Mouse (Mus musculus) Patski (cell line): ENCODE measurements around the gene Fmod. TPM values are rescaled to one million over a fixed set of nuclear protein-coding genes. Genes with fewer than 3 reads are reported as not detected.

ENCODE experiments used
- ATAC-seq: fragments of 100-300 bp; one replicate; pipeline ENCODE4 v1.8.0; 2021
- CTCF ChIA-PET: fragments of 350-600 bp; sonication (Branson Sonifier 250); formaldehyde crosslinking; loops from one replicate; lab custom pipeline; 2022; ENCODE audit warnings: inconsistent platforms; lab: Charles Lee
- POLR2A ChIA-PET: fragments of 350-600 bp; sonication (Branson Sonifier 250); formaldehyde crosslinking; loops from one replicate; lab custom pipeline; 2022; ENCODE audit warnings: antibody characterized with exemption, inconsistent platforms; lab: Charles Lee
- DNase-seq: peaks from one replicate; pipeline ENCODE4 v3.0.0-alpha.2; 2011; ENCODE audit warnings: low read depth, low spot score
- H3K27me3 ChIP-seq: fragments of 371-371 bp; one replicate; pipeline ENCODE4 v1.5.1; 2021
- CTCF ChIP-seq: fragments of 100-300 bp; IDR thresholded peaks from one replicate; pipeline ENCODE4 v1.5.1; 2021
- in situ Hi-C: fragments of 300-500 bp; cut with MboI; formaldehyde crosslinking; loops from 3 replicates; pipeline ENCODE4 v1.11.1; 2018; ENCODE audit warnings: low pct_unique_long_range_greater_than_20kb, mixed read lengths
- polyA plus RNA-seq: library from polyadenylated mRNA; unstranded; gene quantifications from one replicate; pipeline ENCODE4 v1.2.3, GENCODE M21; 2021

Gene Fmod
- polyA plus RNA-seq, 1 experiment from 2014 or later = 0.10 TPM

DNA sequence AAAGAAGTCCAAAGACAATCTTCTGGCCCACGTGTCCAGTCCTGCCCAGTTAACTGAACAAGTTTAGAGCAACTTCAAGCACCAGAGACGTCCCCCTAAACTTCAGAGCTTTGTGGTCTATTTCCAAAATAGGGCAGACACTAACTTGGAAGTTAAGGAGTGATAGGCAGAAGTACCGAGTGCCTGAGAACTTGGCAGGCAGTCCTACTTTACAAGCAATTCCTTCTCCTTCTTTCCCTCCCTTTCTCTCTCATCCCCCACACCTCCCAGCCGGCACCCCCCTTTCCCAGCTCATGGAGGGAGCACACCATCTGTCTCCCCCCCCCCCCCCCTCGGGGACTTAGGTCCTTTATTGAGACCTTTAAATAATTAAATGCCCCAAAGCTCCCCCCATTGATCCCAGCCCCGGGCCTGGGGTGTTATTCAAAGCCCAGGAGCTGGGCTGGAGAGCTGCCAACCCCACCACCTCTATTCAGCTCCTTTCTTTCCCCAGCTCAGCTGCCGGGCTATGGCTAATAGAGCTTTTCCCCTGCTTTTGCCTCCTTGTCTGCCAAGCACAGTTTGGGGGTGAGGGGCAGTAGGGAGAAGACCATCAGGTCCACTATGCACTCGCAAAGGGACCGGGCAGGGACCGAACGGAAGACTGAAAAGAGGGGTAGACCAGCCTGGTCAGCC is 25.5 kb downstream of the Fmod start:
- in situ Hi-C loops = no loop called here
- DNase-seq (no peak), ATAC-seq (no peak)
- CTCF ChIA-PET = interaction anchor here (1.0 to 2.1 kb wide), 6 partner anchors 9 to 44 kb away, joined by 3 to 10 read pairs (median 4); partner anchors contain the start of gene Btg2
- H3K27me3 ChIP-seq = no peaks in the 10 kb centered on the region
- TF ChIP-seq CTCF = no peak
- POLR2A ChIA-PET = interaction anchor here (0.6 to 5.0 kb wide), 7 partner anchors 11 to 326 kb away, joined by 3 to 40 read pairs (median 5); partner anchors contain the start of gene Btg2

DNA sequence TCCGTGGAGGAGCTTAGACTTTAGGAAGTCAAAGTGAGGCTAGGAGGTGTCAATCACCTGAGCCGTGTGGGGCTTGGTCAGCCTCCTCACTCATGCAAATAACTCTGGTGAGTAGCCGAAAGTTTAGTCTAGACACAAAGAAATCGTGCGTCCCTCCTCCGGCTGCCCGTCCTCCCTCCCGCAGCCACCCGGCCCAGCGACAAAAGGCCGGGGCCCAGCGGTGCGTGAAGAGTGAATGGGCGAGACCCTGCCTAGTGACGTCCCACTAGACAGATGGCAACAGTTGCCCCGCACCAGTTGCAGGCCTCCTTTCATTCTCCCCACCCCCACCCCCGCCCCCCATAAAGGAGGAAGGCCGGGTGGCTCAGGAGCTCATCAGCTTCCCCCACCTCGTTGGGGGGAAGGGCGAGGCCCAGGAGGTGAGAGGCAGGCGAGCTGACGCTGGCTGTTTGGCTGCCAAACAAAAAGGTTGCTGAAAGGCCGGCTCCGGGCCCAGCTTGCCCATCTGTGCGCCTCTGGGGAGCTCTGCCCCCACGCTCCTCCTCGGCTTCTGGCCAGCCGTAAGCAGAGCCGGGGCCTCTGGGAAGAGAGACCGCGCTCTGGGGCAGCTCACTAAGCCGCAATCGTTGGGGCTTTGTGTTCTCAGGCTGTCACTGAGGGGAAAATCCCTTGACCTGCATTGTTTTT is 26.2 kb downstream of the Fmod start:
- peak; percentile 88 for DNase-seq
- ChIA-PET POLR2A (interaction anchor here (0.6 to 5.0 kb wide), 7 partner anchors 10 to 326 kb away, joined by 3 to 40 read pairs (median 5); partner anchors contain the start of gene Btg2), CTCF (interaction anchor here (0.9 to 2.1 kb wide), 6 partner anchors 10 to 44 kb away, joined by 3 to 10 read pairs (median 4); partner anchors contain the start of gene Btg2)
- H3K27me3 ChIP-seq = no peaks in the 10 kb centered on the region
- in situ Hi-C loops = no loop called here
- TF ChIP-seq CTCF = no peak
- peak; percentile 52 for ATAC-seq

DNA sequence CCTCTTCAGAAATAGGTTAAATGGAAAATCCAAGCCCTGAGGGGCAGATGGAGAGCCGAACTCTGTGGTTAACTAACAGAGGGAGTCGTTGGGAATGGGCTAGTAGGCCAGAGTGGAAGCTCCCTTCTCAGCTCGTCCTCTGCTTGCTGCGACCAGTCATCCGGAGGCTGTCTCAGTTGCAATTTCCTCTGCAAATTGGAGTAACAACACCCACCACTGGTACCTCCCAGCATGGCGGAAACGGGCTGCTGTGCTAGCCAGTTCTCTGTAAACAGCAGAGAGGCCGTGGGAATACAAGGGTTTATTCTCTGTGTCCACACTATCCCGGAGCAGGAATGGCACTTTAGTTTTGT is 26.7 kb downstream of the Fmod start:
- POLR2A ChIA-PET = interaction anchor here (1.4 to 5.0 kb wide), 3 partner anchors 12 to 34 kb away, joined by 5 to 40 read pairs (median 10); partner anchors contain the start of gene Btg2
- DNase-seq = no peak
- no peak for ATAC-seq
- in situ Hi-C loops = no loop called here
- no peaks in the 10 kb centered on the region for H3K27me3 ChIP-seq
- CTCF ChIA-PET = interaction anchor here (0.9 to 2.1 kb wide), 3 partner anchors 12 to 43 kb away, joined by 4 to 10 read pairs (median 4); no protein-coding TSS in a partner anchor
- TF ChIP-seq CTCF = no peak

DNA sequence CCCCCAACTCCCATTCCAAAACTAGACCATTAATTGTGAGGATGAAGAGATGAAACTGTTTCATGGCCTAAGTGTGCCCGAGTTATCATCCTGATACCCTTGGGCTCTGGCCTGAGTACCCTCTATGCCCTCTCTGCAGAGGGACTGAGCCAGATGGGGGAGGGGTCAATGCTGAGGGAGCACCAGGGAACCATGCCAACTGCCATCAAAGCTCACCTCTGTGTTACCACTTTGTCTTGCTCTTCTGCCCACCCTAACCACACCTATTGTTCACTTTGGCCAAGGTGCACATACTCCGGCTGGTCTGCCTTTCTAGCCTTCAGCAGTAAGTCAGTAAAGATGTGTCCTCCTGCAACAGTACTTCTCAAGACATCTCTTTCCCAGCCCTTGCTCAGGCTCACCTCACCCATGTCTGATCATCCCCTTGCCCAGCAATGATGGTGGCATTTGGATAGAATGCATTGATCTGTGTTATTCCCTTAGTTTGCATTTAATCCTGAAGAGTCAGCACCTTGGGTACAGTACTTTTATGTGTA is 27.3 kb downstream of the Fmod start:
- no peak for ATAC-seq
- CTCF ChIA-PET = interaction anchor here (2.1 kb wide), 1 partner anchor 35 kb away, joined by 10 read pairs; no protein-coding TSS in a partner anchor
- POLR2A ChIA-PET = interaction anchor here (5.0 kb wide), 1 partner anchor 14 kb away, joined by 40 read pairs; the partner anchor contains the start of gene Btg2

DNA sequence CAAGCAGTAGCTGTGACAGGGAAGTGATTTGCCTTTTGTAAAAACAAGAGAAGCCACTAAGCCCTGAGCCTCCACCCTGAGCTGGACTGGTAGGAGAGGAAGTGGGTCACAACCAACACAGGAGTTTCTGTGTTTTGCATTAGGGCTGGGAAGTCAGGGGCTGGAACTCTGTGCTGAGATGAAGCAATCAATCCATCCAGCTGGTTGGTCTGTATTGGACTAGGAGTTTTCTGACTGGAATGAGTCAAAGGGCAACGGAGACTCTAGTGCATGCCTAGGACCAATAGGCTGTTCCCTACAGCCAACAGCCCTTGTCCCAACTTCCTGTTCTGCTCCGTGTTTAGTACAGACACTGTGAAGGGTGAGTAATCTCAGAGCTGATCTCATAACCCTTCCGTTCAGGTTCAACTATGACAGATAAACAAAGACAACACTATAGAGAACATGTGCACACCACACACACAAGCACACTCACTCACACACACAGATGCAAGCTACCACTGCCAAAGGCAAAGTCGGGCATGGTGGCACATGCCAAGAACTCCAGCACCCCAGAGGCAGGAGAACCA is 28.3 kb downstream of the Fmod start:
- H3K27me3 ChIP-seq = no peaks in the 10 kb centered on the region
- no peak for TF ChIP-seq CTCF
- no peak for DNase-seq
- ATAC-seq = no peak
- in situ Hi-C loops = no loop called here
- CTCF ChIA-PET = interaction anchor here (1.2 to 1.5 kb wide), 2 partner anchors 8 to 12 kb away, joined by 3 to 4 read pairs; no protein-coding TSS in a partner anchor
- POLR2A ChIA-PET = interaction anchor here (0.6 kb wide), 1 partner anchor 12 kb away, joined by 3 read pairs; no protein-coding TSS in a partner anchor

More for the DNA sequence above, 27.3 kb downstream of the Fmod start:
- in situ Hi-C loops = no loop called here
- H3K27me3 ChIP-seq = no peaks in the 10 kb centered on the region
- DNase-seq = no peak
- TF ChIP-seq CTCF = no peak

DNA sequence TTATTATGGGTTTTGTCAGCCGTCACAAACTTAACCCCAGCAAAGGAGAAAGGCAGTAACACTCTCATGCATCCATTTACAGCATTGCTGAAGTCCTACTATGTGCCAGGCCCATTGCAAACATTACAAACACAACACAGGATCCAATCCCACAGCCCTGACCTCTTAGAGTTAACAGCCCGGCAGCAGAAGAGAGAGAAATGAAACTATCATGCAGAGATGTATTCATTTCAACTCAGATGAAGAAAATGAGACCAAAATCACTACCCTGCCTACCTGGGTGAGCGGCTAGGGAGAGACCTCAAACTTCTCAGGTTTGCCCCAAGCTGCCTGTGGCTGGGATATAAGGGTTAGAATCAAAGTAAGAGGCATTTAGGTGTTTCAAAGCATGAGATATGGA is 29.5 kb downstream of the Fmod start:
- no peak for TF ChIP-seq CTCF
- ChIA-PET POLR2A (interaction anchor here (1.0 kb wide), 1 partner anchor 26 kb away, joined by 3 read pairs; no protein-coding TSS in a partner anchor), CTCF (interaction anchor here (1.3 to 1.5 kb wide), 2 partner anchors 11 to 12 kb away, joined by 3 to 4 read pairs; partner anchors contain the start of gene Btg2)
- in situ Hi-C loops = no loop called here
- H3K27me3 ChIP-seq = no peaks in the 10 kb centered on the region
- no peak for DNase-seq
- no peak for ATAC-seq

DNA sequence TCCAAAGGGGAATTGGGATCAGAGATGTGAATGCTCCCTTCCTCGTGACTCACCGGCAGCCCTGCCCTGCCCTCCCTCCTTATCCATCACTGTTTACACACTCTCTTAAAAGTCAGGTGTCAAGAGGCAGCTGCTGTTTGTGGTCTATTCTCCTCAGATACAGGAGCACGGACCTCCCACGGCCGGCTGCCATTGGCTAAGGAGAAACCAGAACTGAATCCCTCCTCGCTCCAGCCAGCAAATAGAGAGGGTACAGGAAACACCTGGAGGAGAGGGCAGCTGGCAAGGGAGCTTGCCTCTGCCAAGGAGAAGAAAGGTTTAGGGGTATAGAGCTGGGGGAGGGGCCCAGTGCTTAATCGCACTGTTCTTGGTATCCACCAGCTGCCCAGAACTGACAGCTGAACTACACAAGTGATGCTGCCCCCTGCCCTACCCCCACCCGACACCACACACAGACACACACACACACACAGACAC is 30.1 kb downstream of the Fmod start:
- ChIA-PET POLR2A (interaction anchor here (0.6 to 1.6 kb wide), 3 partner anchors 10 to 26 kb away, joined by 3 to 8 read pairs (median 4); no protein-coding TSS in a partner anchor), CTCF (interaction anchor here (0.8 to 1.3 kb wide), 3 partner anchors 9 to 13 kb away, joined by 3 to 4 read pairs (median 3); partner anchors contain the start of gene Btg2)
- in situ Hi-C loops = no loop called here
- ATAC-seq (no peak), DNase-seq (no peak)
- H3K27me3 ChIP-seq = no peaks in the 10 kb centered on the region
- TF ChIP-seq CTCF = no peak

DNA sequence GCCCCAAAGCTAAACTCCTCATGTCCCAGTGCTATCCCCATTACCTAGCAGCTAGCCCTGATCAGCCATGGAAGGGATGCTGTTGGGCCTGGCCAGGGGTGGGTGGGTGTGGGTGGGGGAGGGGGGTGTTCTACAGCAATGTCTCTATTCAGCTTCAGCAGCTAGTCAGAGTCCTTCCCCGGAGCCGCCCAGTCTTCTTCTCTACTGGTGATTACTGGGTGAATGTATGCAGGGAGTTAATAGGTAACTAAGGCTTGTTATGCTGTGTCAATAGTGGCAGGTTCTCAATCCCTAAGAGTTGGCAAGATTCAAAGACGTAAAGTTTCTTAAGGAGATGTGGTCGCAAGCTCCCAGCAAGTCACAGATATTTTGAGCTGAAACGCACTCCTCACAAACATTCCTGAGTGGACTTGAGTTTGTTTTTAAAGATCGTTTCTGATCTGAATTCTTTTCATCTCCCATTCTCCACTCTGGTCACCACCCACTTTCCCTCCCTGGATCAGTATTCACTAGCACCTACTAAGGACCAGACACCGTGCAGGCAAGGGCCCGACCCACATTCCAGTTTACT is 33.1 kb downstream of the Fmod start:
- ATAC-seq (no peak), DNase-seq (no peak)
- CTCF ChIA-PET = interaction anchor here (1.5 to 1.7 kb wide), 2 partner anchors 14 to 17 kb away, joined by 4 to 5 read pairs; no protein-coding TSS in a partner anchor
- no peaks in the 10 kb centered on the region for H3K27me3 ChIP-seq
- no peak for TF ChIP-seq CTCF
- POLR2A ChIA-PET = interaction anchor here (0.9 kb wide), 1 partner anchor 13 kb away, joined by 3 read pairs; no protein-coding TSS in a partner anchor
- in situ Hi-C loops = no loop called here

DNA sequence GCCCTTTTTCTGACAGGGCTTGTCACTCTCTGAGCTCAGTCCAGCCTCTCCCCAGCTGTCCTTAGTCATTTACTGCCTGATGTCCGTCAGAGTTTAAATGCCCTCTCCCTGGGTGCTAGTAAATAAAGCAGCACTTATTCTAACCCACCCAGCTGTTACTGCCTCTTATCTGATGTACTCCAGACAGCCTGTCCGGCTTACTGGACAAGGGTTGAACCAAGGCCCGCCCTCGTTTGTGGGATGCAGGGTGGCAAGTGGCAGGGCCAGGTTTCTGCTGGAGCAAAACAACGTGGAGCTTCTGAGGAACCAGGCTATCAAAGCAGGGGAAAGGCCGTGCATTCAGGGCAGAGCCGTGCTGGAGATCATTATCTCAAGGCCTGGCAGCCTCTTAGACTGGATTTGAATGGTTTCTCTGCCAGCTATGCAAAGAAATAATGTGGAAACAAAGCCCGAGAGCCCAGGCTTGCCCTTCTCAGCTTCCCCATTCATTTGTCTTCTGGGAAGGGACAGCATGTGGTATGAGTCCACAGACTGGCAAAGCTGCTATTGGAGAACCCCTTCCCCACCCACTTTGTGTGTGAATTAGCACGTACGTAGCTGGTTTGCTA is 34.5 kb downstream of the Fmod start:
- no peak for ATAC-seq
- POLR2A ChIA-PET = no interaction called here
- no peak for DNase-seq
- in situ Hi-C loops = no loop called here
- H3K27me3 ChIP-seq = no peaks in the 10 kb centered on the region
- TF ChIP-seq CTCF = no peak
- CTCF ChIA-PET = interaction anchor here (1.7 kb wide), 2 partner anchors 15 to 18 kb away, joined by 5 read pairs; no protein-coding TSS in a partner anchor
